Mouse (Mus musculus) heart, adult 2 months (tissue): Measurements from ENCODE around the gene Ndufaf8.

Experiments used
- CTCF ChIP-seq: fragments of 200-600 bp; IDR thresholded peaks from 2 replicates; pipeline ENCODE4 v1.8.1; 2022; ENCODE audit warnings: antibody characterized with exemption, mild to moderate bottlenecking, moderate library complexity
- EP300 ChIP-seq: fragments of 200-500 bp; IDR thresholded peaks from 2 replicates; pipeline ENCODE4 v1.6.1; 2011; ENCODE audit warnings: low read depth, low read length, control low read depth; ENCODE audit not compliant: insufficient read depth

DNA sequence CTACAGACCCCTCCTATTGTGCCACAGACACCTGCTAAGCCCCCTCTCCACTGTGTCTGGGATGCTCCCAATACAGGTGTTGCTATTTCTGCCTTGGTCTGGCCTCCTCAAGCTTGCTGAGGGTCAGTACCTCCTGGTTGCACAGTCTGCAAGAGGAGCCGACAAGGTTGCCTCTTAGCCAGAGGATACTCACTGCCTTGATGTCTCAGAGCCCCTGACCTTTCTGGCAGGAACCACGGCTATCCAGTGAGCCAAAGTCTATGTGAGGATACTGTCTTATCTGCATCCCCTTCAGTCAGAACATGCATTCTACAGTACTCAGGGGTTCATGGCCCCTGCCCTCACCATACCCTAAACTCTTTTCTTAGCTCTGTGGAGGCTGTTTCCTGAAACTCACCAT, 18.9 kb downstream of the Ndufaf8 start:
- TF ChIP-seq CTCF (no peak), EP300 (no peak)
